Mouse (Mus musculus) heart, embryonic 16.5 days (tissue): ENCODE results near the gene Olfr656. TPM values are rescaled to one million over a fixed set of nuclear protein-coding genes. Genes with fewer than 3 reads are reported as not detected.

ENCODE experiments used
- ATAC-seq: fragments of 200-750 bp; cut with Nextera tagmentation; replicated peaks from 2 replicates; pipeline ENCODE4 v1.8.0; 2017; ENCODE audit warnings: moderate number of reproducible peaks; ENCODE audit not compliant: insufficient read depth, low FRiP score; ENCODE audit errors: extremely low read depth
- H3K27ac ChIP-seq: fragments of 300-500 bp; sonication (generic); 2 replicates; pipeline ENCODE4 v1.5.1; 2014; ENCODE audit warnings: mild to moderate bottlenecking, low read length, control low read depth, moderate library complexity
- H3K27me3 ChIP-seq: fragments of 300-500 bp; sonication (generic); 2 replicates; pipeline ENCODE4 v1.6.1; 2014; ENCODE audit warnings: low read length, mixed read lengths; ENCODE audit not compliant: control insufficient read depth, insufficient read depth
- H3K36me3 ChIP-seq: fragments of 300-500 bp; sonication (generic); 2 replicates; pipeline ENCODE4 v1.6.1; 2014; ENCODE audit not compliant: control insufficient read depth, insufficient read depth
- H3K4me1 ChIP-seq: fragments of 300-500 bp; sonication (generic); 2 replicates; pipeline ENCODE4 v1.6.1; 2014; ENCODE audit warnings: low read length, mixed read lengths; ENCODE audit not compliant: control insufficient read depth, insufficient read depth
- H3K4me2 ChIP-seq: fragments of 300-500 bp; sonication (generic); 2 replicates; pipeline ENCODE4 v1.6.1; 2014; ENCODE audit warnings: low read depth, mild to moderate bottlenecking, control low read depth, low read length
- H3K4me3 ChIP-seq: fragments of 300-500 bp; sonication (generic); 2 replicates; pipeline ENCODE4 v1.5.1; 2014; ENCODE audit warnings: mild to moderate bottlenecking, control low read depth, low read length
- H3K9ac ChIP-seq: fragments of 300-500 bp; sonication (generic); 2 replicates; pipeline ENCODE4 v1.6.1; 2014; ENCODE audit warnings: low read length, control low read depth
- H3K9me3 ChIP-seq: fragments of 300-500 bp; sonication (generic); replicated peaks from 2 replicates; pipeline ENCODE4 v1.6.1; 2016; ENCODE audit warnings: low read length; ENCODE audit not compliant: control insufficient read depth
- WGBS: fragments of 180-500 bp; shearing (Covaris S2); extraction: QIAGEN DNeasy Blood & Tissue Kit; methylation state at CpG from one replicate; pipeline ENCODE4 v1.1.7; 2014; 5-methylcytosine and 5-hydroxymethylcytosine counted together
- polyA plus RNA-seq: library from polyadenylated mRNA; unstranded; fragments of >200 nt; fragmentation: Nextera tagmentation; extraction: Ambion mirVana; gene quantifications from 2 replicates; pipeline ENCODE4 v1.2.1, GENCODE M21; 2015

Gene Olfr656
- not detected in 2 replicates for polyA plus RNA-seq

DNA sequence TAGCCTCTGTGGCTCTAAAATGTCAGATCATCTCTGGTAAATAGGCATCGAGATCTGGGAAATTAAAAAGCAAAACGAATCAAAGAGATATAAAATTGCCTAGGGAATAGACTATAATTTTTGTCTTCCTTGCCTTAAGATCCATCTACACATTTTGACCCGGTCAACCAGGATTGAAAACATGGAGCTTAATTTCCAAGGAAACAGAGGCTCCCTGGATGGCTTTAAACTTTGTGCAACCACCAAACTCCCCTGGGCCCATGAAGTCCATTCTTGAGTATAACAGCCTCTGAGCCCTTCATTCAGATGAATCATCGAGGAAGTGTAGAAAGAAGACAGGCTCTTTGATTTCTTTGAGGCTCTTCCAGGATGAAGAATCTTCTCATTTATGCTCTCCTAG, at the start of gene Olfr656:
Gene Olfr656 (plus strand): TSS at position 301 of the 400 bp plus-strand sequence.
- no peaks in the 10 kb centered on the region for H3K36me3 ChIP-seq
- no peak within 1 kb of the TSS for H3K27ac ChIP-seq
- WGBS: 67% methylated on average over 4 of the region's 4 CpGs
- ATAC-seq: no peak
- H3K9me3 ChIP-seq: 0 out of 2 replicates have a peak, but pooled peaks cover 2% of the 10 kb centered on the region
- H3K9ac ChIP-seq: no peak within 1 kb of the TSS
- H3K4me3 ChIP-seq: no peak within 1 kb of the TSS
- no peaks in the 10 kb centered on the region for H3K27me3 ChIP-seq
- no peak within 1 kb of the TSS for H3K4me2 ChIP-seq
- no peaks in the 10 kb centered on the region for H3K4me1 ChIP-seq

DNA sequence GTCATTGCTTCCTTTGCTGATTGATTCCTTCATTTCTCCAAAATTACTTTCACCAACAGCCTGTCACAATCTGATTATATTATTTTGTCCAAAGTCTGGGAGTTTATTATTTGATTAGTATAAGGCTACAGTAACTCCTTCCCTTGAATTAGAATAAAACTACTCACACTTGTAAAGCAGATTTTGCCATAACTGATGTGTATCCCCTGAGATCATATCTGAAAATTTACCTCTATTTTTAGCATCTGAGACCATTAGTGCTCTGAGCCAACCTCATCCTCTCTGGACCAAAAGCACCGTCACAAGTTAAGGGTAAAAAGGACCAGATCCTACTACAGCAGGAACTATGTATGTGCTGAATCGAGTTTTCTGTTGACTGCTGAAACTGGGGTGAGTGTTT, 36.7 kb upstream of the Olfr656 start, which contains the start of gene Olfr653:
Gene Olfr653 (plus strand): TSS at position 301 of the 400 bp plus-strand sequence.
- WGBS: 42% methylated on average over 2 of the region's 2 CpGs
- no peak for ATAC-seq
- no peaks in the 10 kb centered on the region for H3K36me3 ChIP-seq

DNA sequence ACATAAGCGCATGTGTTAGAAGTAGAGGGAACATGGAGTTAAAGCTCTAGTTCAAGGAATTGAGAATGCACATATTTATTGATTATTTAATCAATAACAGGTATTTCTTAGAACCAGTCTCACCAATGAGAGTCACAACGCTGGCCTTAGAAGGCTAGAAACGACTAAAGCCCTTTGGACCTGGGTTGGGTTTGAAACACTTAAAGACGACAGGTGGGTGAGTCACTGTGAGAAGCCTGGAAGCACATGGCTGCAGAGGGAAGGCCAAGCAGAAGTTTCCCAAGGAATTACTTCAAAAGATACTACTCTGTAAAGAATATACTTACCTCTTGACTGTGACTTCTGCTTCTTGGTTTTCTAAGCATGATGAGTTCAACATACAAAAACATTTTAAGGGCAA, 32.9 kb upstream of the Olfr656 start:
- 86% methylated on average over 4 of the region's 4 CpGs for WGBS
- H3K36me3 ChIP-seq: no peaks in the 10 kb centered on the region

More for the DNA sequence above, 36.7 kb upstream of the Olfr656 start, which contains the start of gene Olfr653:
- Histone ChIP-seq H3K9ac (no peak within 1 kb of the TSS), H3K27me3 (no peaks in the 10 kb centered on the region), H3K4me3 (no peak within 1 kb of the TSS), H3K9me3 (no peaks in the 10 kb centered on the region), H3K4me2 (no peak within 1 kb of the TSS), H3K4me1 (no peaks in the 10 kb centered on the region), H3K27ac (no peak within 1 kb of the TSS)

DNA sequence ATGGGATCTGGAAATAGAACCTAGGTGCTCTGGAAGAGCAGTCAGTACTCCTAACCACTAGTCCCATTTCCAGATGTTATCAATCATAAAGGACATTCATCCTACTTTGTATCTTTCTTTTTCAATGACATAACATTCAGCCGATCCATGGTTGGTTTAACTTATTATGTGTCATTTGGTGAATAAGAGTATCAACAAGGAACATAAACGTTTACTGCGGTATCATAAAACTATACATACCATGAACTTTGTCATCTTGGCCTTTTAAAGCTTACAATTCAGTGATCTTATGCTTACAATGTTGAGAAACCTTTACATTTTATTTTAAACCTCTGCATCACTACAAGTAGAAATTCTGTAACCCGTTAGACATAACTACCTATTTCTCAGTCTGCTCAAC, 32.3 kb upstream of the Olfr656 start:
- H3K9me3 ChIP-seq: no peaks in the 10 kb centered on the region
- H3K4me2 ChIP-seq: no peak overlapping the region

More for the DNA sequence above, 32.9 kb upstream of the Olfr656 start:
- Histone ChIP-seq H3K27ac (no peak overlapping the region), H3K4me2 (no peak overlapping the region), H3K4me3 (no peak overlapping the region), H3K27me3 (no peaks in the 10 kb centered on the region), H3K9ac (no peak overlapping the region), H3K9me3 (no peaks in the 10 kb centered on the region), H3K4me1 (no peaks in the 10 kb centered on the region)
- no peak for ATAC-seq

DNA sequence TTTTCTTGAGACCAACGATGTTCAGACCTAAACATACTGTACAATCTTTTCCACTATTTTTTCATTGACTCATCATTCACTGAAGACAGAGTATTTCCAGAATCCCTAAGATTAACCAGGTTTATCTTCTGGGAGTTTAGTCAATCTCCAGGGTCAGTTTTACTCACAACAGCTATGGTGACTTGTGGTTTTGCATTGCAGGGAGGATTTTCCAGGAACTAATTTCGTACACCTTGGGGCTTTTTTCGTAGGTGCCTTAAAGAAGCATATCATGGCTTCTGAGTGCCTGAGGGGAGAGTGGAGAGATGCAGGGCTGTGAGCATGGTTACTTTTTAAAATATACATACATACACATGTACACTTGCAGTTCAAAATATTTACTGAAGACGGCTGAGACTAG, 27.0 kb upstream of the Olfr656 start, which contains the start of gene Olfr654:
Gene Olfr654 (plus strand): TSS at position 301 of the 400 bp plus-strand sequence.
- Histone ChIP-seq H3K4me2 (no peak within 1 kb of the TSS), H3K27me3 (no peaks in the 10 kb centered on the region), H3K4me3 (no peak within 1 kb of the TSS), H3K9me3 (no peaks in the 10 kb centered on the region), H3K4me1 (no peaks in the 10 kb centered on the region), H3K9ac (no peak within 1 kb of the TSS), H3K27ac (no peak within 1 kb of the TSS), H3K36me3 (no peaks in the 10 kb centered on the region)
- no peak for ATAC-seq
- 76% methylated on average over 4 of the region's 4 CpGs for WGBS

More for the DNA sequence above, 32.3 kb upstream of the Olfr656 start:
- Histone ChIP-seq H3K4me1 (no peaks in the 10 kb centered on the region), H3K27ac (no peak overlapping the region), H3K36me3 (no peaks in the 10 kb centered on the region), H3K4me3 (no peak overlapping the region), H3K9ac (no peak overlapping the region), H3K27me3 (no peaks in the 10 kb centered on the region)
- WGBS: 83% methylated on average over 4 of the region's 4 CpGs
- ATAC-seq: no peak

DNA sequence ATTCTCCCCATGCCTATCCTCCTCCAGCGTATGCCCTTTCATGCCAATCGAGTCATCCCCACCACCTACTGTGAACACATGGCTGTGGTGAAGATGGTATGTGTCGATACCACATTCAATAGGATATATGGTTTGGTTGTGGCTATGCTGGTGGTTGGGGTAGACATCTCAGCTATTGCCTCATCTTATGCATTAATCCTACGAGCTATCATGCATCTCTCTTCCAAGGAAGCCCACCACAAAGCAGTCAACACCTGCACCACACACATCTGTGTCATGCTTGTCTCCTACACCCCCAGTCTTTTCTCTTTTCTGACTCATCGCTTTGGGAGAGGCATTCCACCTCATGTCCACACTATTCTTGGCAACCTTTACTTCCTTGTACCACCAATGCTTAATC, 25.5 kb upstream of the Olfr656 start:
- Histone ChIP-seq H3K9me3 (no peaks in the 10 kb centered on the region), H3K27ac (no peak overlapping the region), H3K36me3 (no peaks in the 10 kb centered on the region), H3K27me3 (no peaks in the 10 kb centered on the region), H3K4me3 (no peak overlapping the region), H3K4me1 (no peaks in the 10 kb centered on the region), H3K4me2 (no peak overlapping the region), H3K9ac (no peak overlapping the region)
- no peak for ATAC-seq
- WGBS: 75% methylated on average over 5 of the region's 5 CpGs

DNA sequence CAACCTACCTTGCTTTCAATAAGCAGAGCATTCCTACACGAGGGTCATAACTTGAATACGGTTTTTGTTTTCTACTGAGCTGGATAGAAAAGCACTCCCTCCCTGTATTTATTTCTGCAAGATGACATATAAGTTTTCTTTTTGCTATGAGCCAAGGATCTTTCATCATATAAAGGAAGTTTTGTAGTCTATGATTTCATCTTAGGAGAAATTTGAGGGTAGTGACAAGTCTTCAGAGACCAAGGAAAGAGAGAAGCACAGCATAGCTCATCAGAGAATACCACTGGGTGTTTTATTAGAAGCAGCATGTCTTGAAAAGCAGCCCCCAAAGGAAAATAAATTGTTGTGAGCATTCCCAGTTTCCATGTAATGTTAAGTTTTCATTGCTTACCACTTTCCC, 12.1 kb upstream of the Olfr656 start, which contains the start of gene Olfr655:
Gene Olfr655 (minus strand): TSS at position 101 of the 400 bp plus-strand sequence.
- WGBS: 79% methylated on average over 2 of the region's 2 CpGs
- no peaks in the 10 kb centered on the region for H3K4me1 ChIP-seq

DNA sequence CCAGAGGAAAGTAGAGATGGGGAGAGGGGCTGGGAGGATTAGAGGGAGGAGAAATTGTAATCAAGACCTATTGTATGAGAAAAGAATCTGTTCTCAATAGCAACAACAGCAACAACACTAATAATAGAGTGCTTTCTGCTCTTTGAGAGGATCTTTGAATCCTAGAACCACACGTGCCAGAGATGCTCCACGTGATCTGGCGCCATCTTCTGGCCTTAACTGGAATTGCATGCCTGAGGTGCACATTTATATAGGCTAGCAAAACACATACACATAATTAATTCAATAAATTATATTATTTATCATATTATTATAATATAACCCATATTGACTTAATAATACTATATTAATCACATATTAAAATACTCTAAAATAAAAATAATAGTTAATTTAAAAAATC, 10.6 kb upstream of the Olfr656 start:
- no peaks in the 10 kb centered on the region for H3K4me1 ChIP-seq
- no peak for ATAC-seq
- H3K9ac ChIP-seq: no peak overlapping the region
- no peaks in the 10 kb centered on the region for H3K36me3 ChIP-seq
- WGBS: 6% methylated on average over 3 of the region's 3 CpGs
- no peak overlapping the region for H3K27ac ChIP-seq
- no peaks in the 10 kb centered on the region for H3K27me3 ChIP-seq
- no peaks in the 10 kb centered on the region for H3K9me3 ChIP-seq
- H3K4me3 ChIP-seq: no peak overlapping the region
- H3K4me2 ChIP-seq: no peak overlapping the region

More for the DNA sequence above, 12.1 kb upstream of the Olfr656 start, which contains the start of gene Olfr655:
- Histone ChIP-seq H3K9me3 (no peaks in the 10 kb centered on the region), H3K9ac (no peak within 1 kb of the TSS), H3K4me2 (no peak within 1 kb of the TSS), H3K4me3 (no peak within 1 kb of the TSS), H3K27ac (no peak within 1 kb of the TSS), H3K27me3 (no peaks in the 10 kb centered on the region), H3K36me3 (no peaks in the 10 kb centered on the region)
- ATAC-seq: no peak

DNA sequence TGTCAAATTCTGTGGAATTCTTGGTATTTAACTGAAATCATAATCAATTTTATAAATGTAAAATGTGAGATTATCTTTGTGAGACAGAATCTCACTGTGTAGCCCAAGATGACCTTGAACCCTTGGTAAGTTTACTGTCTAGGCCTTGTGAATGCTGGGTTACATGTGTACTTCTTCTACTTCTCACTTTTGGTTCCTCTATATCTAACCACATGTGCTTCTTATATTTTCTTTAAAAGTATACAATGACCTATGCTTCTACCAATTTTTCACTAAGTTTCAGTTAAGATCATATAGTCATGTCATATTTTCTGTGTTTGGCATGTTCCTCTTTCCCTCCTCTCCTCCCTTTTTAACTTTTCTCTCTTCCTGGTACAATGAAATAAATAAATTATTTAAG, 9.0 kb upstream of the Olfr656 start:
- H3K36me3 ChIP-seq: no peaks in the 10 kb centered on the region
- no peaks in the 10 kb centered on the region for H3K27me3 ChIP-seq
- no peak for ATAC-seq
- H3K4me1 ChIP-seq: no peaks in the 10 kb centered on the region
- no peak overlapping the region for H3K9ac ChIP-seq
- no peaks in the 10 kb centered on the region for H3K9me3 ChIP-seq
- no peak overlapping the region for H3K27ac ChIP-seq
- H3K4me2 ChIP-seq: no peak overlapping the region
- H3K4me3 ChIP-seq: no peak overlapping the region
